Mouse (Mus musculus) hindbrain, postnatal 0 days (tissue): ENCODE results near the gene Eif4b. TPM values are rescaled to one million over a fixed set of nuclear protein-coding genes. Genes with fewer than 3 reads are reported as not detected.
A peak's percentile ranks its signal among the peaks of the same experiment; 100 is the strongest.

Experiments
- ATAC-seq: fragments of 200-750 bp; cut with Nextera tagmentation; 2 replicates; pipeline ENCODE4 v1.8.0; 2017; ENCODE audit warnings: mild to moderate bottlenecking, moderate TSS enrichment, moderate library complexity
- DNase-seq: peaks from one replicate; pipeline ENCODE4 v3.0.0-alpha.2; 2015; ENCODE audit warnings: low spot score
- H3K27ac ChIP-seq: fragments of 300-500 bp; sonication (generic); 2 replicates; pipeline ENCODE4 v1.5.1; 2014; ENCODE audit warnings: mild to moderate bottlenecking
- H3K27me3 ChIP-seq: fragments of 300-500 bp; sonication (generic); 2 replicates; pipeline ENCODE4 v1.6.1; 2014; ENCODE audit warnings: low read length, mixed read lengths; ENCODE audit not compliant: insufficient read depth
- H3K36me3 ChIP-seq: fragments of 300-500 bp; sonication (generic); 2 replicates; pipeline ENCODE4 v1.6.1; 2014; ENCODE audit warnings: low read length, mixed read lengths; ENCODE audit not compliant: insufficient read depth
- H3K4me1 ChIP-seq: fragments of 300-500 bp; sonication (generic); 2 replicates; pipeline ENCODE4 v1.6.1; 2014; ENCODE audit warnings: antibody characterized with exemption, low read length, mixed read lengths; ENCODE audit not compliant: insufficient read depth
- H3K4me2 ChIP-seq: fragments of 300-500 bp; sonication (generic); 2 replicates; pipeline ENCODE4 v1.6.1; 2014; ENCODE audit warnings: low read depth, mild to moderate bottlenecking, low read length, moderate library complexity, mixed read lengths
- H3K4me3 ChIP-seq: fragments of 300-500 bp; sonication (generic); 2 replicates; pipeline ENCODE4 v1.5.1; 2014; ENCODE audit warnings: low read length
- H3K9ac ChIP-seq: fragments of 300-500 bp; sonication (generic); replicated peaks from 2 replicates; pipeline ENCODE4 v1.6.1; 2014; ENCODE audit warnings: mild to moderate bottlenecking, low read length, moderate library complexity, mixed read lengths
- H3K9me3 ChIP-seq: fragments of 300-500 bp; sonication (generic); 2 replicates; pipeline ENCODE4 v1.6.1; 2016; ENCODE audit warnings: low read length, mixed read lengths
- CTCF ChIP-seq: IDR thresholded peaks from 2 replicates; pipeline ENCODE4 v1.5.1; 2016; ENCODE audit warnings: antibody characterized with exemption, control low read depth, low read depth
- WGBS: fragments of 180-500 bp; shearing (Covaris S2); extraction: QIAGEN DNeasy Blood & Tissue Kit; methylation state at CpG from one replicate; pipeline ENCODE4 v1.1.7; 2014; 5-methylcytosine and 5-hydroxymethylcytosine counted together
- polyA plus RNA-seq: library from polyadenylated mRNA; unstranded; fragments of >200 nt; fragmentation: Nextera tagmentation; extraction: Ambion mirVana; gene quantifications from 2 replicates; pipeline ENCODE4 v1.2.1, GENCODE M21; 2015
- total RNA-seq: library from RNA; depleted of rRNA; stranded (reverse); fragments of >200 nt; gene quantifications from 2 replicates; pipeline ENCODE4 v1.2.3, GENCODE M21; 2014

Gene Eif4b
- total and polyA plus RNA-seq, 2 experiments from 2014 or later, result 65.1 to 114 TPM

DNA sequence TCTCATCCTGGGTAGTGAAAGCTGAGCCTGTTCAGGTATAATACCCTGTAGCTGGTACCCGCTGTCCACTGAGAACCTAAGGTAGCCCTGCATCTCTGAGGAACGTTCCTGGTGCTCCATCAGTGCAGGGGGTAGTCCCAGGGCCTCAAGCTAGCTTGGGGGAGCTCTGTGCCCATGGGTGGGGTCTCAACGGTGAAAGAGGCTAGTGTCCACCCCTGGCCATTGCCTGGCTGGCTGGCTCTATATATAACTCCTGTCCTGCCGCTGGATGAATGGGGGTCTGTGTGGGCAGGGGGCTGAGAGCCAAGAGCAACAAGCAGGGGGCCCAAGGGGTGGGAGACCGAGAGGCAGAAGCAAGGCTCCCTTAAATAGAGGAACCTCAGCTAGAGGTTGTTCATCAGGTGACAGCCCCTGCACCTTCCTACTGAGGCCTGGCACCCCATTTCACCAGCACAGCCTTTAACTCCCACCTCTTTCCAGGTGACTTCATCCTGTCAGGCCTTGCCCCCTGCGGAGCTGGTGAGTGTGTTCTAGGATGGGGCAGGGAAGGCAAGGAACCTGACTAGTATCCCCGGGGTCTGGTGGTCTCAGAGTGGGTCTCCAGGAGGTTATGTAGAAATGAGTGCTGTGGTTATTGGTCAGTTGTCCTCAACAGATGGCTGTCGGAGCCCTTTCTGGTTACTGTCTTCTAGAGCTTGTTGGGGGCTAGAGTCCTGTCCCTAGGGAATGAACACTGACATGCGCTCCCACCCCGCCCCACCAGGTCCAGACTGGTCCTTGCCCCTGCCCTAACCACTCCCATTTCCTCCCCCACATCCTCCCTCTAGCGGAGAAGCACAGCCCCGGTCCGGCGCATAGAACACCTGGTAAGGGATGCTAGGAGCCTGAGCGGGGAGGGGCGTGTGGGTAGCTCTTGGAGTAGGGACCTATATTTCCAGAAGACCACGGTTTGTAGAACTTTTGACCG lies 32.5 kb downstream of the Eif4b start:
- Histone ChIP-seq H3K9ac (no peak overlapping the region), H3K4me2 (peak overlapping the region; percentile 64), H3K9me3 (no peaks in the 10 kb centered on the region), H3K4me3 (peak overlapping the region; percentile 35), H3K27me3 (no peaks in the 10 kb centered on the region), H3K4me1 (peaks cover 30% of the 10 kb centered on the region), H3K27ac (no peak overlapping the region; the same call in 1 of the 2 replicates), H3K36me3 (no peaks in the 10 kb centered on the region)
- WGBS, result 28% methylated on average over 18 of the region's 18 CpGs
- peak; percentile 37; the same call in 1 of the 2 replicates for TF ChIP-seq CTCF
- no peak for DNase-seq
- ATAC-seq, result no peak

DNA sequence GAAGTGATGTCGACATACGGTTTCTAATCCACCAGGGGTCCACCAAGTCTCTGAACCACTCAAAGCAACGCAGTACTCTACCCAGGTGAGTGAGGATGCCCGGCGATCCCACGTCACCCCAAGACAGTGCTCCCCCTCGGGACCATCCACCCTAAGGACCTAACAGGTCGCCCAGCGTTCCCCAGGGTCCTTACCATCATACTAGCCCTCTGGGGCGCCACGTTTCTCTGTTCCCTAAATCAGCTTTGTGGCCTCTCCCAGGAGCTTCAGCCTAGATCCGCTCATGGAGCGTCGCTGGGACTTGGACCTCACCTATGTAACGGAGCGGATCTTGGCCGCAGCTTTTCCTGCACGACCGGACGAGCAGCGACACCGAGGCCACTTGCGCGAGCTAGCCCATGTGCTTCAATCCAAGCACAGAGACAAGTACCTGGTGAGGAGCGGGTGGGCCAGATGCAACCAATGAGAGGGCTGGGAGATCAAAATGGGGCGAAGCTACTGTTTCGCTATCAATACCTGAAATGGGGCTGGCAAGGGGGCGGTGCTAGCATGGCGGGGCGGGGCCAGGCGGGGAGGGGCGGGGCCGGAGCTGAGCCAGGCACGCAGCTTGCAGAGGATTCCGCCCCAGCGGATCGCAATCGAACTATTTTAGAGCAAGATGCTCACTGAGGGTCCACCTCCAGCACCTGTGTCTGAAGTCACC lies 33.3 kb downstream of the Eif4b start:
- no peak for TF ChIP-seq CTCF
- H3K4me1 ChIP-seq, result peaks cover 29% of the 10 kb centered on the region
- H3K27me3 ChIP-seq, result no peaks in the 10 kb centered on the region

DNA sequence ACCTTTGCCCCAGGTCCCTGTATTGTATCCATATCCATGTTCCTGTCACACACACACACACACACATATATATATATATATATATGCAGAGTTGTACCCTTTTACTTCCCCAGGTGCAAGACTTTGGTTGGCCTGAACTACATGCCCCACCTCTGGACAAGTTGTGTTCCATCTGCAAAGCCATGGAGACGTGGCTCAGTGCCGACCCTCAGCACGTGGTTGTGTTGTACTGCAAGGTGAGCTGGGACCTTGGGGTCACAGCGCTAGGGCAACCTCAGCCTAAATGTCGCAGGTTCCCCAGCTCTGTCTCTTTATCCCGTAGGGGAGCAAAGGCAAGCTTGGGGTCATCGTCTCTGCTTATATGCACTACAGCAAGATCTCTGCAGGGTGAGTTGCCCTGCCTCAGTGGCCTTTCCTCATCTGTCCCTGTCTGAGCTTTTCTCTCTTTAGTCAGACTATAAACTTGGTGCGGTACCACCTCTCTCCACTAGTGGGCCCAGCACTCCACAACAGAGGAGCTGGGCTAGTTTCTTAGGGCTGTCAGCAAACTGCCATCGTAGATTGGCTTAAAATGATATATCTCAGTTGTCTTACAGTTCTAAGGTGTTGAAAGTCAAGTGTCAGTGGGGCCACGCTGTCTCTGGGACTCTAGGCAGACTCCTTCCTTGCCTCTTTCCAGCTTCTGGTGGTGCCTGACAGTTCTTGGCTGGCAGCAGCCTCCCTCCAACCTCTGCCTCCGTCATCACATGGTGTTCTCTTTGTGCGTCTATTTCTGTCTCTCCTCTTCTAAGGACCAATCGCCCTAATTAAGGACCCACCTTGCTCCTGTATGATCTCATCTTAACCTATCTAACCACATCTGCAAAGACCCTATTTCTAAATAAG lies 34.4 kb downstream of the Eif4b start:
- no peak for ATAC-seq
- H3K27me3 ChIP-seq, result no peaks in the 10 kb centered on the region
- H3K4me3 ChIP-seq, result no peak overlapping the region; the same call in 1 of the 2 replicates
- WGBS, result 37% methylated on average over 13 of the region's 13 CpGs
- H3K36me3 ChIP-seq, result no peaks in the 10 kb centered on the region
- peaks cover 24% of the 10 kb centered on the region for H3K4me1 ChIP-seq
- H3K9me3 ChIP-seq, result no peaks in the 10 kb centered on the region
- peak overlapping the region; percentile 64 for H3K4me2 ChIP-seq
- H3K9ac ChIP-seq, result no peak overlapping the region
- H3K27ac ChIP-seq, result no peak overlapping the region
- peak; percentile 84 for DNase-seq
- peak; percentile 93 for TF ChIP-seq CTCF

More for the DNA sequence above, 33.3 kb downstream of the Eif4b start:
- peak; percentile 54 for DNase-seq
- no peaks in the 10 kb centered on the region for H3K9me3 ChIP-seq
- 9% methylated on average over 38 of the region's 38 CpGs for WGBS
- H3K27ac ChIP-seq, result no peak overlapping the region
- peak overlapping the region; percentile 35 for H3K4me3 ChIP-seq
- peak overlapping the region; percentile 64 for H3K4me2 ChIP-seq
- H3K36me3 ChIP-seq, result no peaks in the 10 kb centered on the region
- peak overlapping the region; percentile 33; the same call in 1 of the 2 replicates for H3K9ac ChIP-seq
- 0 out of 2 replicates have a peak, but pooled peaks have one; percentile 8 for ATAC-seq

DNA sequence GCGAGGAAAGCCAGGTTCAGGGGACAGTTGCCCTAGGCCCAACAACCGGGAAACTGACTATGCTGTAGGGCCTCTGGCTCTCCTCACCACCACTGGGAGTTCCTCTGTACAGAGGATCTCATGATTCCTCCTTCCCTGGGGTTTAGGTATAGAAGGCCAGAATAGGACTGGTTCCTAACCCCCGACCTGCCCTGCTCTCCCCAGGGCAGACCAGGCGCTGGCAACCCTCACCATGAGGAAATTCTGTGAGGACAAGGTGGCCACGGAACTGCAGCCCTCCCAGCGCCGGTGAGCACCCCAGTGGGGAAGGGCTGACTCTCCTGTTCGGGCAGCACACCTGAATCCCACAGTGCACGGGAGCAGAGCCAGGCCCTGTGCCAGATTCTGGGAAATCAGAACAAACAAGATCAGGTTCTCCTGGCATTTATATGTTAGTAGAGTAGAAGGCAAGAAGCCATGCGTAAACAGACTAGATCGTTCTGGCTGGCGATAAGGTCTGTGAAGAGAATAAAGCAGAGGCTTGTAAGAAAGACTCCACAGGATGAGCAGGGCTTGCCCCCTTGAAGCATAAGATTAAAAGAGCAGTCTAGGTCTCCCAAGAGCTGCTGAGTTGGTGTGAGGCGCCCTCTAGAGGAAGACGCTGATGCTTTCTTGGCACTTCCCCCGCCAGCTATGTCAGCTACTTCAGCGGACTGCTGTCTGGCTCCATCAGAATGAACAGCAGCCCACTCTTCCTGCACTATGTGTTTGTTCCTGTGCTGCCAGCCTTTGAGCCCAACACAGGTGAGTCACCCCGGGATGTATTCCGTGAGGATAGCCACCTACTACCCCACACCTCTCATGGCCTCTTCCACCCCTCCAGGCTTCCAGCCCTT lies 35.3 kb downstream of the Eif4b start:
- peak; percentile 50 for ATAC-seq
- H3K4me1 ChIP-seq, result peaks cover 15% of the 10 kb centered on the region
- no peak overlapping the region for H3K4me3 ChIP-seq
- TF ChIP-seq CTCF, result peak; percentile 82
- H3K9ac ChIP-seq, result no peak overlapping the region
- H3K4me2 ChIP-seq, result no peak overlapping the region
- H3K27ac ChIP-seq, result peak overlapping the region; percentile 22; the same call in 1 of the 2 replicates
- no peaks in the 10 kb centered on the region for H3K9me3 ChIP-seq
- 44% methylated on average over 18 of the region's 18 CpGs for WGBS
- H3K36me3 ChIP-seq, result no peaks in the 10 kb centered on the region
- H3K27me3 ChIP-seq, result no peaks in the 10 kb centered on the region
- DNase-seq, result peak; percentile 90

DNA sequence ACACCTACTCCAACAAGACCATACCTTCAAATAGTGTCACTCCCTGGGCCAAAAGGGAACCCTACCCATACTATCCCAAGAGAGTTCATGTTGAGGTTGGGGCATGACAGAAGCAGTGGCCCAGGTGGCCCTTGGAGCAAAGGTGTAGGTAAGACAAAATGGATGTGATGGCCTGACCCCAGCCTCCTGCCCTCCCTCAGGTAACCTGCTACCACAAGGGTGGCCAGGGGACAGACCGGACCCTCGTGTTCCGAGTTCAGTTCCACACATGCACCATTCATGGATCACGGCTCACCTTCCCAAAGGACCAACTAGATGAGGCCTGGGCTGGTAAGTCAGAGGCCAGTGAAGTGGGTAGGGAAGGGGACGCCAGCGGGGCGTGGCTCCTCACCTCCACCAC lies 36.7 kb downstream of the Eif4b start:
- Histone ChIP-seq H3K27me3 (no peaks in the 10 kb centered on the region), H3K4me1 (peaks cover 13% of the 10 kb centered on the region), H3K9ac (no peak overlapping the region), H3K4me3 (no peak overlapping the region), H3K36me3 (no peaks in the 10 kb centered on the region; the same call in 1 of the 2 replicates), H3K9me3 (no peaks in the 10 kb centered on the region), H3K27ac (no peak overlapping the region), H3K4me2 (no peak overlapping the region)
- DNase-seq (no peak), ATAC-seq (no peak)
- 94% methylated on average over 7 of the region's 7 CpGs for WGBS
- TF ChIP-seq CTCF, result no peak
